Mouse (Mus musculus) forebrain, embryonic 12.5 days (tissue): ENCODE measurements around the gene Sirt6. TPM values are rescaled to one million over a fixed set of nuclear protein-coding genes. Genes with fewer than 3 reads are reported as not detected.

ENCODE experiments used
- ATAC-seq: fragments of 200-750 bp; cut with Nextera tagmentation; 2 replicates; pipeline ENCODE4 v1.8.0; 2017; ENCODE audit warnings: moderate TSS enrichment; ENCODE audit not compliant: low FRiP score
- H3K27ac ChIP-seq: fragments of 300-500 bp; sonication (generic); 2 replicates; pipeline ENCODE4 v1.5.1; 2016; ENCODE audit warnings: mild to moderate bottlenecking
- H3K27me3 ChIP-seq: fragments of 300-500 bp; sonication (generic); 2 replicates; pipeline ENCODE4 v1.6.1; 2016; ENCODE audit warnings: mild to moderate bottlenecking
- H3K36me3 ChIP-seq: fragments of 300-500 bp; sonication (generic); replicated peaks from 2 replicates; pipeline ENCODE4 v1.6.1; 2016; ENCODE audit warnings: mild to moderate bottlenecking
- H3K4me1 ChIP-seq: fragments of 300-500 bp; sonication (generic); 2 replicates; pipeline ENCODE4 v1.6.1; 2016
- H3K4me2 ChIP-seq: fragments of 300-500 bp; sonication (generic); 2 replicates; pipeline ENCODE4 v1.6.1; 2016; ENCODE audit warnings: mild to moderate bottlenecking, moderate library complexity
- H3K4me3 ChIP-seq: fragments of 300-500 bp; sonication (generic); replicated peaks from 2 replicates; pipeline ENCODE4 v1.5.1; 2016; ENCODE audit warnings: mild to moderate bottlenecking
- H3K9ac ChIP-seq: fragments of 300-500 bp; sonication (generic); 2 replicates; pipeline ENCODE4 v1.6.1; 2016; ENCODE audit warnings: mild to moderate bottlenecking
- H3K9me3 ChIP-seq: fragments of 300-500 bp; sonication (generic); 2 replicates; pipeline ENCODE4 v1.6.1; 2016
- WGBS: fragments of 180-500 bp; shearing (Covaris S2); methylation state at CpG from one replicate; pipeline ENCODE4 v1.1.7; 2016; 5-methylcytosine and 5-hydroxymethylcytosine counted together
- polyA plus RNA-seq: library from polyadenylated mRNA; unstranded; fragments of >200 nt; fragmentation: Nextera tagmentation; extraction: Ambion mirVana; gene quantifications from 2 replicates; pipeline ENCODE4 v1.2.1, GENCODE M21; 2016

Sirt6 gene
- polyA plus RNA-seq, 1 experiment from 2014 or later: 50.7 TPM

- Histone ChIP-seq H3K27me3 (no peaks in the 10 kb centered on the region), H3K9ac (no peak overlapping the region), H3K36me3 (peaks cover 42% of the 10 kb centered on the region), H3K4me2 (no peak overlapping the region), H3K9me3 (no peaks in the 10 kb centered on the region; the same call in 1 of the 2 replicates), H3K4me3 (no peak overlapping the region), H3K4me1 (no peaks in the 10 kb centered on the region), H3K27ac (no peak overlapping the region)
- ATAC-seq: no peak
- WGBS: 83% methylated on average over 5 of the region's 5 CpGs
These were observed 7.6 kb downstream of the Sirt6 start for GRCm38 (mm10) chr10:81619976-81620375.

- no peak overlapping the region for H3K9ac ChIP-seq
- H3K4me2 ChIP-seq: no peak overlapping the region
- peaks cover 7% of the 10 kb centered on the region for H3K27me3 ChIP-seq
- 68% methylated on average over 6 of the region's 6 CpGs for WGBS
- H3K4me3 ChIP-seq: no peak overlapping the region
- no peak for ATAC-seq
- H3K4me1 ChIP-seq: no peaks in the 10 kb centered on the region
- H3K36me3 ChIP-seq: peaks cover 4% of the 10 kb centered on the region; the same call in 1 of the 2 replicates
- no peak overlapping the region for H3K27ac ChIP-seq
- H3K9me3 ChIP-seq: no peaks in the 10 kb centered on the region; the same call in 1 of the 2 replicates
These were observed 12.1 kb downstream of the Sirt6 start for GRCm38 (mm10) chr10:81615486-81615885.

GRCm38 (mm10) chr10:81612779-81613178 is 14.8 kb downstream of the Sirt6 start:
- 70% methylated on average over 3 of the region's 3 CpGs for WGBS
- H3K4me1 ChIP-seq: no peaks in the 10 kb centered on the region
- peaks cover 9% of the 10 kb centered on the region for H3K36me3 ChIP-seq
- H3K9me3 ChIP-seq: no peaks in the 10 kb centered on the region
- ATAC-seq: no peak
- H3K27me3 ChIP-seq: peaks cover 7% of the 10 kb centered on the region
- no peak overlapping the region for H3K27ac ChIP-seq
- no peak overlapping the region for H3K4me3 ChIP-seq
- no peak overlapping the region for H3K4me2 ChIP-seq
- H3K9ac ChIP-seq: no peak overlapping the region

DNA sequence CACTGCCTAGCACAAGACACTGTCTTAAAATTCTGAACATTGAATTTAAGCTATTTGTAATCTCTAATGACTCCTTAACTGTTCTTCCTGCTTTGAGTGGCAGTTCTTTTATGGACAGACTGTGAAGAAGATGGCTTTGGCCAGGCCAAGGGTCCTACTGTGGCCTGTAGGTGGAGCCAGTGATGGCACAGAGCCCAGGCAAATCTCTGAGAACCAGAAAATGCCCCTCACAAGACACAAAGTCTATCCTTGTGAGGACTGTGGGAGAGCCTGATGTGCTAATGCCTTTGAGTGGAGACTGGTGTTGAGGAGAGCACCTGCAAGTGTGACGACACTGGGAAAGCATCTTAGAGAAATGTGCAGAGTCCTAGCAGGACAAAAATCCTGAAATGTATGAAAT is 19.3 kb downstream of the Sirt6 start:
- peaks cover 9% of the 10 kb centered on the region for H3K36me3 ChIP-seq
- H3K27me3 ChIP-seq: peaks cover 7% of the 10 kb centered on the region
- no peak overlapping the region for H3K4me3 ChIP-seq
- peaks cover 17% of the 10 kb centered on the region for H3K4me1 ChIP-seq
- no peak for ATAC-seq
- H3K27ac ChIP-seq: no peak overlapping the region
- no peaks in the 10 kb centered on the region for H3K9me3 ChIP-seq
- no peak overlapping the region for H3K9ac ChIP-seq
- no peak overlapping the region for H3K4me2 ChIP-seq
- WGBS: 79% methylated on average over 1 of the region's 1 CpGs

DNA sequence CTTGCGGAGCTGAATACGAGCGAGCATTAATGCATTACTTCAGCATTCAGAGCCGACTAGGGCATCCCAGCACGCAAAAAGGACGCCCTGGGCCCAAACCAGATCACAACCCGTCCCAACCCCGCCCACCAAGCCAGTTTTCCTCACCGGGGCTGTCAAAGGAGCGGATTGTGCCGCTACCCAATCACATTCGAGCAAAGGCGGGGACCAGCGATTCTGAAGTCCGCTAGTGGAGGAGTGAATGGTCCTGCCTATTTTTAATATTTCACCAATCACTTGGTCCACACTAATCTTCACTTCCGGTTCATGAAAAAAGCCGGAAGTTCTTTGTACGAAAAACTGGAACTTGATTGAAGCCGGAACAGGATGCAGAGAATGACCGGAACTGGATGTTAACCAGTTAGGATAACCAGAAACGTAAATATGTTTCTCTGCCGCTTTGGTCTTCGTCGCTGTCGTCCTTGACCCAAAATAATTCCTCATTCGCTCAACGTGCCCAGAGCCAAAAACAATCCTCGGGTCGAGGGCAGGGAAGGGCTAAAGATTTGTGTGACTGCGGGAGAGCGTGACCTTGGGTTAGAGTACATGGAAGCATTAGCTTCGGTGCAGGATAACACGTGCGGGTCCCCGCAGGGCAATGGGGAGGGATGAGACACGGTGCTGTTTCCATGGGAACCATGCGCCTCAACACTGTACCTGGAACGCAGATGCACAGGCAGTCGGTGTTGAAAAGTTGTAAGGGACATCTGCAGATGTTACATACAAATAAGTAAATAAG is 21.4 kb downstream of the Sirt6 start, which contains the start of gene BC025920:
Gene BC025920, plus strand, starts transcription at position 297 of the 778 bp plus-strand sequence.
- peak within 1 kb of the TSS; percentile 53 for H3K9ac ChIP-seq
- H3K36me3 ChIP-seq: peaks cover 9% of the 10 kb centered on the region
- peak within 1 kb of the TSS; percentile 93 for H3K27ac ChIP-seq
- peak within 1 kb of the TSS; percentile 51 for H3K4me3 ChIP-seq
- peaks cover 16% of the 10 kb centered on the region for H3K27me3 ChIP-seq
- H3K4me2 ChIP-seq: peak within 1 kb of the TSS; percentile 76
- H3K9me3 ChIP-seq: no peaks in the 10 kb centered on the region
- peak; percentile 88 for ATAC-seq
- 1% methylated on average over 39 of the region's 39 CpGs for WGBS
- H3K4me1 ChIP-seq: peaks cover 30% of the 10 kb centered on the region

GRCm38 (mm10) chr10:81605666-81605973 is 22.0 kb downstream of the Sirt6 start:
- peaks cover 9% of the 10 kb centered on the region for H3K36me3 ChIP-seq
- H3K4me1 ChIP-seq: peaks cover 35% of the 10 kb centered on the region
- peak overlapping the region; percentile 93 for H3K27ac ChIP-seq
- peaks cover 17% of the 10 kb centered on the region for H3K27me3 ChIP-seq
- H3K9me3 ChIP-seq: no peaks in the 10 kb centered on the region
- peak overlapping the region; percentile 46 for H3K9ac ChIP-seq
- H3K4me3 ChIP-seq: peak overlapping the region; percentile 51
- H3K4me2 ChIP-seq: peak overlapping the region; percentile 76
- 0 out of 2 replicates have a peak, but pooled peaks have one; percentile 1 for ATAC-seq
- WGBS: 4% methylated on average over 14 of the region's 14 CpGs

GRCm38 (mm10) chr10:81604968-81605665 is 22.5 kb downstream of the Sirt6 start:
- peak; percentile 44 for ATAC-seq
- Histone ChIP-seq H3K4me2 (peak overlapping the region; percentile 76), H3K9me3 (no peaks in the 10 kb centered on the region), H3K4me1 (peaks cover 38% of the 10 kb centered on the region), H3K4me3 (peak overlapping the region; percentile 51), H3K27ac (peak overlapping the region; percentile 93), H3K36me3 (peaks cover 9% of the 10 kb centered on the region), H3K27me3 (peaks cover 19% of the 10 kb centered on the region), H3K9ac (no peak overlapping the region; the same call in 1 of the 2 replicates)
- 19% methylated on average over 29 of the region's 29 CpGs for WGBS

GRCm38 (mm10) chr10:81604019-81604967 is 23.3 kb downstream of the Sirt6 start:
- Histone ChIP-seq H3K4me3 (no peak overlapping the region), H3K4me2 (0 out of 2 replicates have a peak overlapping the region, but pooled peaks have one; percentile 76), H3K27ac (no peak overlapping the region), H3K36me3 (peaks cover 7% of the 10 kb centered on the region), H3K9ac (no peak overlapping the region; the same call in 1 of the 2 replicates), H3K9me3 (no peaks in the 10 kb centered on the region), H3K4me1 (peaks cover 38% of the 10 kb centered on the region), H3K27me3 (peaks cover 28% of the 10 kb centered on the region)
- 83% methylated on average over 12 of the region's 12 CpGs for WGBS
- no peak for ATAC-seq

DNA sequence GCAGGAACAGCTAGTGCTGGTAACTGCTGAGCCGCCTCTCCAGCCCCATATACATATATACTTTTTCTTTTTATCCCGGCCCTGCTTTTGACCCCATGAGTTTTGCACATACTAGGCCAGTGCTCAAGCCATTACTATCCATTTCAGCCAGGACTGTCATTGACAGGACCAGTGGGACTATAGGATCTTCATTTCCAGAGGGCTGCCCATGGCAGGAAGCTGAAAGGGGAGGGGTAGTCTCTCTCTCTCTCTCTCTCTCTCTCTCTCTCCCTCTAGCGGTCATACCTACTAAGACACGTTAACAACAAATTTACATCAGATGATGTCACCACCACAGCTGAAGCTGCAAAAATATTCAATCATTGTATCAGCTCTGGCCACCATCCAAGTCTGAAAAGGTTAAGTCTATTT is 24.9 kb downstream of the Sirt6 start:
- Histone ChIP-seq H3K4me3 (no peak overlapping the region), H3K27ac (no peak overlapping the region), H3K9me3 (no peaks in the 10 kb centered on the region), H3K27me3 (peaks cover 43% of the 10 kb centered on the region), H3K4me1 (peaks cover 41% of the 10 kb centered on the region), H3K9ac (no peak overlapping the region), H3K36me3 (no peaks in the 10 kb centered on the region; the same call in 1 of the 2 replicates), H3K4me2 (no peak overlapping the region)
- ATAC-seq: no peak
- 16% methylated on average over 4 of the region's 4 CpGs for WGBS

DNA sequence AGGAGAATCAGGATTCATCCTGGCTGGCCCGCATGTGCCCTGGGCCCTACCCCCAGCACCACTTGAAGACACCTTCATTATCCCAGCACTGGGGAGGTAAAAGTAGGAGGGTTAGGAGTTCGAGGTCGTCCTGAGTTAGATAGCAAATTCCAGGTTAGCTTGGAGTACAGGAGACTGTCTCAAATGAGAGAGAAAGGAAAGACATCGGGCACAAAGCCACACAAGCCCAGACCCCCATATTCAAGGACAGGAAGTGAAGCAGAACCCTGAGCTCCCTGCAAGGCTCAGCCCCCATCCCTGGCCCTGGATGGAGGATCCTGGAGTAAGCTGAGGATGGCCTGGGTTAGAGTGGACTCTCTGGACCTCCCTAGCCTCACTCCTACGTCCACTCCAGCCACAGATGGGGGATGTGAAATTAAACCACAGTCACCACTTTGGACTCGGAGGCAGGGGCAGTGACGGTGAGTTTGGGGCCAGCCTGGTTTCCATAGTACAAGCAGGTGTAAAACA is 26.1 kb downstream of the Sirt6 start:
- Histone ChIP-seq H3K9ac (no peak overlapping the region), H3K27ac (no peak overlapping the region), H3K4me3 (0 out of 2 replicates have a peak overlapping the region, but pooled peaks have one; percentile 21), H3K27me3 (peaks cover 56% of the 10 kb centered on the region), H3K4me2 (peak overlapping the region; percentile 48), H3K4me1 (peaks cover 48% of the 10 kb centered on the region), H3K36me3 (no peaks in the 10 kb centered on the region), H3K9me3 (no peaks in the 10 kb centered on the region)
- 0 out of 2 replicates have a peak, but pooled peaks have one; percentile 0 for ATAC-seq
- 15% methylated on average over 7 of the region's 7 CpGs for WGBS

GRCm38 (mm10) chr10:81600738-81601203 is 26.8 kb downstream of the Sirt6 start, which contains the start of gene Tle6:
Tle6 (minus strand) TSS chr10:81601073.
- no peak within 1 kb of the TSS for H3K27ac ChIP-seq
- H3K36me3 ChIP-seq: no peaks in the 10 kb centered on the region
- under 1% methylated on average over 28 of the region's 28 CpGs for WGBS
- peaks cover 63% of the 10 kb centered on the region for H3K27me3 ChIP-seq
- no peak within 1 kb of the TSS for H3K9ac ChIP-seq
- H3K4me2 ChIP-seq: peak within 1 kb of the TSS; percentile 48
- peaks cover 54% of the 10 kb centered on the region for H3K4me1 ChIP-seq
- H3K9me3 ChIP-seq: no peaks in the 10 kb centered on the region
- ATAC-seq: peak; percentile 87
- peak within 1 kb of the TSS; percentile 21 for H3K4me3 ChIP-seq
